Mouse (Mus musculus) ZHBTc4 (cell line): Measurements from ENCODE around the gene Rp9.

Experiments
- DNase-seq: peaks from one replicate; pipeline ENCODE4 v3.0.0-alpha.2; 2011; ENCODE audit warnings: low read depth, low spot score

The Rp9 gene

GRCm38 (mm10) chr9:22366621-22367020 is 102.9 kb downstream of the Rp9 start:
- no peak for DNase-seq

DNA sequence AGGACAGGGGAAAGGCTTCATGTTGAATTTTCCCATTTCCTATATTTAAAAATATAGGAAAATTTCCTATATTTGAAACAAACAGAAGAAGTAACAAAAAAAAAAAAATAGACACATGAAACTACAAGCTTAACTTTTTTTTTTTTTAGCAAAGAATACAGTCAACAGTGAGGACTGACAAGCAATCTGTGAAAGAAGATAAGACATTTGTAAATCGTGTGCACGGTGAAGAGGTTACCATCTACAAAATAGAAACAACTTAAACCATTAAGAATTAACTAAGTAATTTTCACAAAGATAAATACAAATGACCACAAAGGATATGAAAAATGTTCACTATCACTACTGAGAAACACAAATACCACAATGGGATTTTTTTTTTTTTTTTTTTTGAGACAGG is 103.3 kb downstream of the Rp9 start:
- no peak for DNase-seq
